Mouse (Mus musculus) small intestine, adult 2 months (tissue): ENCODE results near the gene Adra2c. TPM values are rescaled to one million over a fixed set of nuclear protein-coding genes. Genes with fewer than 3 reads are reported as not detected.

Source experiments
- H3K27ac ChIP-seq: fragments of 200-500 bp; 2 replicates; pipeline ENCODE4 v1.5.1; 2012; ENCODE audit warnings: low read depth, low read length, control low read depth, inconsistent platforms; ENCODE audit not compliant: insufficient read depth
- H3K27me3 ChIP-seq: fragments of 200-500 bp; 2 replicates; pipeline ENCODE4 v1.6.1; 2012; ENCODE audit warnings: mild to moderate bottlenecking, moderate library complexity, low read length, inconsistent platforms; ENCODE audit not compliant: control insufficient read depth, insufficient read depth
- H3K36me3 ChIP-seq: fragments of 200-500 bp; 2 replicates; pipeline ENCODE4 v1.6.1; 2012; ENCODE audit warnings: mild to moderate bottlenecking, low read length, control low read depth, inconsistent platforms; ENCODE audit not compliant: control insufficient read depth, insufficient read depth
- H3K4me1 ChIP-seq: fragments of 200-500 bp; 2 replicates; pipeline ENCODE4 v1.6.1; 2012; ENCODE audit warnings: low read length, inconsistent platforms, mixed read lengths; ENCODE audit not compliant: control insufficient read depth, insufficient read depth, insufficient read length
- H3K4me3 ChIP-seq: fragments of 200-500 bp; 2 replicates; pipeline ENCODE4 v1.5.1; 2012; ENCODE audit warnings: low read depth, mild to moderate bottlenecking, control low read depth, inconsistent platforms, low read length, moderate library complexity
- CTCF ChIP-seq: fragments of 200-500 bp; IDR thresholded peaks from 2 replicates; pipeline ENCODE4 v1.5.1; 2012; ENCODE audit warnings: low read depth, mild to moderate bottlenecking, control low read depth, inconsistent platforms, low read length, moderate library complexity, mixed read lengths; ENCODE audit not compliant: insufficient replicate concordance, insufficient read length; ENCODE audit errors: extremely low read depth
- POLR2A ChIP-seq: fragments of 200-500 bp; IDR thresholded peaks from 2 replicates; pipeline ENCODE4 v1.6.1; 2012; ENCODE audit warnings: low read depth, mild to moderate bottlenecking, control low read depth, inconsistent platforms, low read length, moderate library complexity
- WGBS: fragments of 180-500 bp; shearing (Covaris S2); methylation state at CpG from one replicate; pipeline ENCODE4 v1.1.7; 2018; 5-methylcytosine and 5-hydroxymethylcytosine counted together
- polyA plus RNA-seq: library from polyadenylated mRNA; depleted of rRNA; stranded (reverse); fragments of >200 nt; gene quantifications from 2 replicates; pipeline ENCODE4 v1.2.3, GENCODE M21; 2012; rRNA removed

Adra2c gene
- polyA plus RNA-seq, 1 experiment = 1.7 TPM

- H3K4me1 ChIP-seq = no peaks in the 10 kb centered on the region
- no peak overlapping the region for H3K4me3 ChIP-seq
- WGBS = 68% methylated on average over 4 of the region's 4 CpGs
- H3K27me3 ChIP-seq = no peaks in the 10 kb centered on the region
- H3K36me3 ChIP-seq = no peaks in the 10 kb centered on the region
- TF ChIP-seq POLR2A = no peak
- no peak for TF ChIP-seq CTCF
- H3K27ac ChIP-seq = no peak overlapping the region
Observed at GRCm38 (mm10) chr5:35330822-35331221, 52.7 kb downstream of the Adra2c start.

Other genes with a start within 250 kb of the Adra2c start
- gene Hgfac, start 236.8 kb upstream of the Adra2c start, polyA plus RNA-seq = 75.0 and 118 TPM in 2 replicates
- gene Dok7, start 221.6 kb upstream of the Adra2c start, polyA plus RNA-seq = 1.1 and 2.2 TPM in 2 replicates
- 15.4 and 20.8 TPM in 2 replicates for gene Lrpap1, start 172.6 kb upstream of the Adra2c start, polyA plus RNA-seq
- not detected in 2 replicates for gene Hmx1, start 110.8 kb downstream of the Adra2c start, polyA plus RNA-seq
- gene Cpz, start 247.4 kb downstream of the Adra2c start, polyA plus RNA-seq = 1.4 and 1.6 TPM in 2 replicates